ENCODE assay signal across 30 mouse cellular contexts in genomic region chr14:107214391-107214790, GRCm38 (mm10).
DNase-seq lines count a peak whose midpoint lies in the region; ATAC-seq and TF ChIP-seq lines count a peak whose summit lies in the region.
"Had no signal": no experiment of that assay in that cellular context is flagged by ENCODE, and none has a peak within 500 bp of the region (broad histone marks: within the 10 kb centered on the region; RNA-seq: fewer than 3 reads in every experiment).

No protein-coding gene starts in this region.

- no peak overlapping the region for H3K27ac ChIP-seq in midbrain, embryonic 12.5 days (replicated peaks)
- H3K27ac ChIP-seq in midbrain, postnatal 0 days (ENCODE audit: low read depth, low read length): no peak overlapping the region
- H3K27ac ChIP-seq in intestine, postnatal 0 days (ENCODE audit: low read depth, low read length): no peak overlapping the region
- H3K27ac ChIP-seq: embryonic facial prominence, embryonic 12.5 days; gastrocnemius, adult 2 months; hindbrain, embryonic 15.5 days; kidney, postnatal 0 days; limb, embryonic 10.5 days; limb, embryonic 15.5 days; liver, embryonic 13.5 days; macrophage; stomach, embryonic 15.5 days had no signal

- H3K36me3 ChIP-seq in midbrain, embryonic 12.5 days: no peaks in the 10 kb centered on the region
- no peaks in the 10 kb centered on the region for H3K36me3 ChIP-seq in midbrain, postnatal 0 days (ENCODE audit: insufficient read depth, low read length)
- no peaks in the 10 kb centered on the region for H3K36me3 ChIP-seq in intestine, postnatal 0 days (ENCODE audit: control insufficient read depth, insufficient read depth)
- H3K36me3 ChIP-seq: embryonic facial prominence, embryonic 12.5 days; heart, embryonic 12.5 days; hindbrain, embryonic 15.5 days; limb, embryonic 10.5 days; limb, embryonic 15.5 days; liver, embryonic 13.5 days; stomach, embryonic 15.5 days had no signal

- H3K27me3 ChIP-seq in midbrain, embryonic 12.5 days: no peaks in the 10 kb centered on the region
- no peaks in the 10 kb centered on the region for H3K27me3 ChIP-seq in midbrain, postnatal 0 days (ENCODE audit: insufficient read depth, low read length)
- H3K27me3 ChIP-seq in intestine, postnatal 0 days (replicated peaks; ENCODE audit: control insufficient read depth, insufficient read depth, low read length): no peaks in the 10 kb centered on the region
- H3K27me3 ChIP-seq: embryonic facial prominence, embryonic 12.5 days; heart, embryonic 12.5 days; hindbrain, embryonic 15.5 days; limb, embryonic 15.5 days; liver, embryonic 13.5 days; Patski; stomach, embryonic 15.5 days had no signal

- no peaks in the 10 kb centered on the region for H3K9me3 ChIP-seq in midbrain, embryonic 12.5 days
- no peaks in the 10 kb centered on the region for H3K9me3 ChIP-seq in midbrain, postnatal 0 days (ENCODE audit: low read length)
- H3K9me3 ChIP-seq in intestine, postnatal 0 days (ENCODE audit: control insufficient read depth): no peaks in the 10 kb centered on the region
- H3K9me3 ChIP-seq: embryonic facial prominence, embryonic 12.5 days; heart, embryonic 12.5 days; hindbrain, embryonic 15.5 days; limb, embryonic 10.5 days; limb, embryonic 15.5 days; liver, embryonic 13.5 days; stomach, embryonic 15.5 days had no signal

- DNase-seq in midbrain, postnatal 0 days (ENCODE audit: low spot score): no peak
- DNase-seq in ZHBTc4 (ENCODE audit: low read depth, low spot score): peak; percentile 3
- peak; percentile 10 for DNase-seq in embryo, embryonic 11 days
- no peak for DNase-seq in adrenal gland, postnatal 36 days
- DNase-seq: adrenal gland, postnatal 14 days; cerebellum, adult 18-20 months; cerebellum, postnatal 10 days; gastrocnemius, adult 2 months; gastrocnemius, postnatal 36 days; heart, adult 18-20 months; heart, postnatal 4 days; kidney, adult 8-10 months; layer of hippocampus, adult 9-11 months; liver, embryonic 13.5 days; lung, adult 18-20 months; right cerebral cortex, postnatal 25 days had no signal

- 91% methylated on average over 2 of the region's 2 CpGs for WGBS in midbrain, embryonic 12.5 days
- 70% methylated on average over 2 of the region's 2 CpGs for whole genome bisulfite sequencing in midbrain, postnatal 0 days
- 95% methylated on average over 2 of the region's 2 CpGs for WGBS in intestine, postnatal 0 days

- no peaks in the 10 kb centered on the region for H3K4me1 ChIP-seq in midbrain, embryonic 12.5 days
- H3K4me1 ChIP-seq in midbrain, postnatal 0 days (ENCODE audit: insufficient read depth, low read length): no peaks in the 10 kb centered on the region
- no peaks in the 10 kb centered on the region for H3K4me1 ChIP-seq in intestine, postnatal 0 days (replicated peaks; ENCODE audit: control insufficient read depth, insufficient read depth, low read length)
- H3K4me1 ChIP-seq: embryonic facial prominence, embryonic 12.5 days; heart, embryonic 12.5 days; hindbrain, embryonic 15.5 days; limb, embryonic 10.5 days; limb, embryonic 15.5 days; liver, embryonic 13.5 days; stomach, embryonic 15.5 days had no signal

- no peak for TF ChIP-seq CTCF in midbrain, postnatal 0 days (IDR thresholded peaks at IDR 0.05)
- TF ChIP-seq CTCF in intestine, postnatal 0 days (IDR thresholded peaks at IDR 0.05; ENCODE audit: low read depth): no peak

- 0 out of 2 replicates have a peak, but pooled peaks have one; percentile 41 for ATAC-seq in midbrain, embryonic 12.5 days (ENCODE audit: low FRiP score, low read depth)
- no peak for ATAC-seq in midbrain, postnatal 0 days (ENCODE audit: low FRiP score)
- no peak for ATAC-seq in intestine, postnatal 0 days
- ATAC-seq: forebrain, embryonic 14.5 days; inflammation-experienced regulatory T-cells, adult 6 months; lung, postnatal 0 days; Patski had no signal

- H3K4me2 ChIP-seq in midbrain, embryonic 12.5 days (replicated peaks): no peak overlapping the region
- no peak overlapping the region for H3K4me2 ChIP-seq in midbrain, postnatal 0 days (ENCODE audit: low read depth, low read length, poor library complexity, severe bottlenecking)
- H3K4me2 ChIP-seq in intestine, postnatal 0 days (replicated peaks; ENCODE audit: low read depth): no peak overlapping the region
- H3K4me2 ChIP-seq: embryonic facial prominence, embryonic 12.5 days; heart, embryonic 12.5 days; hindbrain, embryonic 15.5 days; limb, embryonic 15.5 days; liver, embryonic 13.5 days; stomach, embryonic 15.5 days had no signal

- no peak overlapping the region for H3K9ac ChIP-seq in midbrain, embryonic 12.5 days (replicated peaks)
- H3K9ac ChIP-seq in midbrain, postnatal 0 days (replicated peaks; ENCODE audit: low read length, poor library complexity, severe bottlenecking): no peak overlapping the region
- H3K9ac ChIP-seq in intestine, postnatal 0 days (ENCODE audit: low read depth, low read length): no peak overlapping the region
- H3K9ac ChIP-seq: embryonic facial prominence, embryonic 12.5 days; heart, embryonic 12.5 days; hindbrain, embryonic 15.5 days; limb, embryonic 15.5 days; liver, embryonic 13.5 days; stomach, embryonic 15.5 days had no signal

- no peak overlapping the region for H3K4me3 ChIP-seq in midbrain, embryonic 12.5 days
- no peak overlapping the region for H3K4me3 ChIP-seq in midbrain, postnatal 0 days (ENCODE audit: low read depth, low read length)
- no peak overlapping the region for H3K4me3 ChIP-seq in intestine, postnatal 0 days (ENCODE audit: low read depth, low read length)
- H3K4me3 ChIP-seq: embryonic facial prominence, embryonic 12.5 days; gastrocnemius, adult 2 months; heart, embryonic 12.5 days; hindbrain, embryonic 15.5 days; limb, embryonic 10.5 days; limb, embryonic 15.5 days; liver, embryonic 13.5 days; stomach, embryonic 15.5 days had no signal

Comparison
In these comparisons a context has a peak if more than half of its experiments do, and no peak if none do; other contexts are left out.
1. DNase-seq: peak in ZHBTc4 (single experiment) and embryo, embryonic 11 days (single experiment); none in midbrain, postnatal 0 days (single experiment) and adrenal gland, postnatal 36 days (0 of 2).